In the genomic region with DNA sequence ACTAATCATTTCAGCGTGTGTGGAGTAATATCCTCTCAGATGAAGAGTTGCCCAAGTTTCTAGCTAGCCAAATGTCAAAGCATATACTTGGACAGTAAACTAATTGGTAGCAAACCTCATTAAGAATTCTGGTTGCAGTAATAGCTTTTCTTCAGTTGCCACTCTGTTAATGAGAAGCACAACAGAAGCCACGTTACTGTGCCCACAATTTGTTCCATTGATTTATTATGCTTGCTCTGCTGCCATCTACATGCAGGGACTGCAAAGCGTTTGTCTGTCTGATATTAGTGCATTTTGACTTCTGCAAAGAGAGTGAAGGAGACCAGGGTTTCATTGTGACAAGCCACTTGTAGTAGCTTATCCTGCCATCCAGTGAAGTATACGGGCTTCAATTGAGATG, we compare ENCODE assay signal across 11 mouse cellular contexts. TPM values are rescaled to one million over a fixed set of nuclear protein-coding genes. Genes with fewer than 3 reads are reported as not detected.
DNase-seq lines count a peak whose midpoint lies in the region; ATAC-seq and TF ChIP-seq lines count a peak whose summit lies in the region.
"Had no signal": no experiment of that assay in that cellular context is flagged by ENCODE, and none has a peak within 500 bp of the region (broad histone marks: within the 10 kb centered on the region; RNA-seq: fewer than 3 reads in every experiment).

No protein-coding gene starts in this region.

- H3K4me2 ChIP-seq in hindbrain, postnatal 0 days (ENCODE audit: low read depth, low read length), result no peak overlapping the region
- H3K4me2 ChIP-seq in stomach, postnatal 0 days (replicated peaks; ENCODE audit: low read depth), result no peak overlapping the region

- no peaks in the 10 kb centered on the region for H3K9me3 ChIP-seq in hindbrain, postnatal 0 days (ENCODE audit: low read length)
- H3K9me3 ChIP-seq in stomach, postnatal 0 days (ENCODE audit: control insufficient read depth, low read length), result no peaks in the 10 kb centered on the region

- peak; percentile 27; the same call in 1 of the 2 replicates for ATAC-seq in hindbrain, postnatal 0 days
- no peak for ATAC-seq in stomach, postnatal 0 days (ENCODE audit: low FRiP score, low TSS enrichment)

- H3K9ac ChIP-seq in hindbrain, postnatal 0 days (replicated peaks; ENCODE audit: low read length), result no peak overlapping the region
- no peak overlapping the region for H3K9ac ChIP-seq in stomach, postnatal 0 days (ENCODE audit: low read length)

- no peak for TF ChIP-seq EP300 in stomach, postnatal 0 days (optimal IDR thresholded peaks at IDR 0.05)

- TF ChIP-seq CTCF in hindbrain, postnatal 0 days (IDR thresholded peaks at IDR 0.05; ENCODE audit: low read depth), result peak; percentile 66
- TF ChIP-seq CTCF in stomach, postnatal 0 days (IDR thresholded peaks at IDR 0.05; ENCODE audit: low read depth), result peak; percentile 69

- peak; percentile 13 to 60 for DNase-seq in frontal cortex, adult 2 months (ENCODE audit: extremely low spot score in 1 of 2, low spot score in 1 of 2)
- DNase-seq in frontal cortex, postnatal 25 days (ENCODE audit: low spot score in 2 of 2), result no peak
- DNase-seq in ovary, postnatal 14 days (ENCODE audit: low spot score), result peak; percentile 0
- no peak for DNase-seq in ovary, postnatal 36 days (ENCODE audit: low spot score)
- DNase-seq in hindbrain, postnatal 0 days (ENCODE audit: low spot score), result peak; percentile 76
- no peak for DNase-seq in stomach, postnatal 0 days (ENCODE audit: low spot score)
- DNase-seq in thymus, postnatal 14 days, result no peak
- DNase-seq in heart, postnatal 4 days, result no peak

- H3K27ac ChIP-seq in hindbrain, postnatal 0 days, result no peak overlapping the region
- H3K27ac ChIP-seq in stomach, postnatal 0 days (replicated peaks), result no peak overlapping the region

- H3K36me3 ChIP-seq in hindbrain, postnatal 0 days (ENCODE audit: insufficient read depth, low read length), result no peaks in the 10 kb centered on the region
- H3K36me3 ChIP-seq in stomach, postnatal 0 days (ENCODE audit: control insufficient read depth, insufficient read depth, low read length), result no peaks in the 10 kb centered on the region

- WGBS in hindbrain, postnatal 0 days, result 32% methylated on average over 4 of the region's 4 CpGs
- 53% methylated on average over 4 of the region's 4 CpGs for WGBS in stomach, postnatal 0 days

- H3K27me3 ChIP-seq in hindbrain, postnatal 0 days (ENCODE audit: insufficient read depth, low read length), result no peaks in the 10 kb centered on the region
- H3K27me3 ChIP-seq in stomach, postnatal 0 days (ENCODE audit: control insufficient read depth, insufficient read depth, low read length), result no peaks in the 10 kb centered on the region

- no peak overlapping the region for H3K4me3 ChIP-seq in hindbrain, postnatal 0 days (ENCODE audit: low read length)
- H3K4me3 ChIP-seq in stomach, postnatal 0 days (ENCODE audit: low read depth, low read length), result no peak overlapping the region

- 0 out of 2 replicates have a peak, but pooled peaks cover 3% of the 10 kb centered on the region for H3K4me1 ChIP-seq in hindbrain, postnatal 0 days (ENCODE audit: insufficient read depth, low read length)
- no peaks in the 10 kb centered on the region for H3K4me1 ChIP-seq in stomach, postnatal 0 days (replicated peaks; ENCODE audit: control insufficient read depth, insufficient read depth)

RNA-seq across cellular contexts. Expression of a gene that starts 6.8 kb away (rescaled TPM):
- polyA plus RNA-seq in frontal cortex, adult 2 months (2012; rRNA removed), result 0.04 TPM in 1 of 2 replicates, not detected in the other
- total RNA-seq in hindbrain, postnatal 0 days (2014; rRNA removed), result 0.05 TPM in 1 of 2 replicates, not detected in the other
- 0.19 and 0.20 TPM in 2 replicates for polyA plus RNA-seq in hindbrain, postnatal 0 days (2015; fragmentation: Nextera tagmentation; extraction: Ambion mirVana)
- polyA plus RNA-seq in stomach, postnatal 0 days (2015; fragmentation: Nextera tagmentation; extraction: Ambion mirVana), result 0.07 and 0.10 TPM in 2 replicates
- not detected for total RNA-seq in heart, postnatal 4 days (2021)
- polyA plus RNA-seq: cerebellum, adult 2 months; heart, embryonic 14.5 days; liver, embryonic 16.5 days had no signal

Comparison
In these comparisons a context has a peak if more than half of its experiments do, and no peak if none do; other contexts are left out.
1. DNase-seq: peak in frontal cortex, adult 2 months (2 of 2), ovary, postnatal 14 days (single experiment) and hindbrain, postnatal 0 days (single experiment); none in frontal cortex, postnatal 25 days (0 of 2), ovary, postnatal 36 days (single experiment), stomach, postnatal 0 days (single experiment), thymus, postnatal 14 days (single experiment) and heart, postnatal 4 days (single experiment).